Mouse (Mus musculus): ENCODE measurements around the gene Sds.

- TF ChIP-seq GATA1 (IDR thresholded peaks at IDR 0.05; ENCODE audit: low read length) (no peak), TAL1 (IDR thresholded peaks at IDR 0.05; ENCODE audit: low read length) (no peak)
Measured at GRCm38 (mm10) chr5:120517552-120517951, 41.2 kb downstream of the Sds start.
